Mouse (Mus musculus) right cerebral cortex, postnatal 36 days (tissue): ENCODE measurements at regions not wholly inside any gene's neighbourhood (a gene's known extent, or its start where the extent isn't known, plus 50 kb on each side); places are given as distances from the start of the nearest gene placed in this dataset.

Source experiments
- DNase-seq, 2 experiments: peaks; one replicate each; pipeline ENCODE4 v3.0.0; 2022; ENCODE audit warnings: low spot score in 2 of 2, mixed read lengths in 1 of 2

DNA sequence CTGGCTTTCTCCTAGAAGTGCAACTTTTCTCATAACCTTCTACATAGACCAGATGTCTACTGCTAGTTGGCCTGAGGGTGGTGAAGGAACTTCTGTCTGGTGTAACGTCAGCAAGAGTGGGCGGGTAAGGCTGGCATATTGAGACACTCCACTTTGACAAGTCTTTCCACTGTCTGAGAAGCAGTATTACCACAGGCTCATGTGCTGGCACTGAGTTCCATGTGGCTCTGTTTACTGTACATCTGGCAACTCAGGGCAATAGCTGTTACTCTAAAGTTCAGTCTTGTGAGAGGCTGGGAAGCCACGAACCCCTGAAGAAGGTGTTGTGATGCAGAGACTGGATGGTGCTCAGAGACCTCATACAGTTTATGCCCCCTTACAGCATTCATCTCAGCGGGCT lies 230.7 kb upstream of the Tbx18 start:
- no peak for DNase-seq

GRCm38 (mm10) chr9:87964508-87964907 lies 233.4 kb upstream of the Tbx18 start:
- no peak for DNase-seq

DNA sequence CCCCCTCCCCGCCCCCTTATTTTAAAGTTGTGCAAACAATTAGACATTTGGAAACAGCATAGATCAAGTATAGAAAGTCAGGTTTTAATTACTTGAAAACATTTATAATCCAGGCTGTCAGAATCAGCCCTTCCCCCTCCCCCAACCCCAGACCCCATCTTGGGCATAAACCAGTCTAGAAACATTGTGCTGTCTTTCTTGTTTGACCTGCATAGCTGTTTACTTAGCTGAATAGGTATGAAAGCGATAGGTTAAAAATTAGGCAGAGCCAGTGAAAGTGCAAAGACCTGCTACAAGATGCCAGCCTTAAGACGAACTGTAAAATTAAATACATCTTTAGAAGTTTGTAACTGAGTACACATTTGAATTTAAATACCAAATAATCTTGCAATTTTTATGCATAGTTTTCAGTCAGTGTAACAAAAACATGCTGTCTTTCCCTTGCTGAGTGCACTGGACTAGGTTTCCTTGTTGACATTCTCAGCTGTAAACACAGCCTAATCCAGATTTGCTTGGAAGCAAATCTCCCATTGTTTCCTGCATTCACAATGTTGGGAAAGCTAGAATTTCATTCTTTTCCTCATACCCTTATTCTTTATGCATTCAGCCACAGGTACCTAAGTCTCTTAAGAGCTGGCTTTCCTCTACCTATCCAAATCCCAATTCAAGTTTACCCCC lies 234.2 kb upstream of the Tbx18 start:
- DNase-seq = no peak

GRCm38 (mm10) chr9:87968190-87969082 lies 237.4 kb upstream of the Tbx18 start:
- no peak for DNase-seq

DNA sequence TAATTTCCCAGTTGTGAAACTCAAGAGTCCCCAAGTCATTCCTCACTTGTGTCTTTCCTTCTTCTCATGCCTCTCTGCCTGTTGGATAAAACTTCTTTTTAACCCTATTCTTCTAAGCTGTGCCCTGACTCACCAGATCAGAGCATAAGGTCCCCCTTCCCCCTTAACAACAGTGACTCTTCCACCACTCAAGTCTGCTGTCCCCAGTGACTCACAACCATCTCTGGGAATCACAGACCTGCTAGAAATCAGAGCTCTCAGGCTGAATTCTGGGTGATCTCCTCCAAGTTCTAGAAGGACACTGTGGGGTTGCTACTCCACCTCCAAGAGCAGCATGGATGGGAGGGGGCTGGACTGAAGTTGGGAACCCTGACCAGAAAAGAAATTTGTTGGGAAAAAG lies 239.5 kb upstream of the Tbx18 start:
- DNase-seq = no peak

GRCm38 (mm10) chr9:87971791-87972190 lies 240.7 kb upstream of the Tbx18 start:
- DNase-seq = no peak

DNA sequence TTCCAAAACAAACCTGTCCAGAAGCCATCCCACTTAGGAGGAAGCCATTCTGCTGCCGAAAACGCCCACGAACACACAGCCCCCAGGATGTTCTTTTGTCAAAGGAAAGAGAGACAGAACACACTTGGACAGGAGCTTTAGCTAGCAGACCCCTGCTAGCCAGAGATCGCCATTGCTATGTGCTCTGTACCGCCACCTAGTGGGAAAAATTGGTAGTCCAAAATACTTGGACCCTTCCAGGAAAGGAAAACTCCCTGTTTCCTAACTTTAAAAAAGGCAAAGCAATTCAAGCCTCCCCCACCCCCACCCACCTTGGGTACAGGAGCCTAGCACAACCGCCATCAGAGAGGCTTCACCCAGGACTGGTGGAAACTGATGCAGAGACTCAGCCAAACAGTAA lies 242.5 kb upstream of the Tbx18 start:
- no peak for DNase-seq

DNA sequence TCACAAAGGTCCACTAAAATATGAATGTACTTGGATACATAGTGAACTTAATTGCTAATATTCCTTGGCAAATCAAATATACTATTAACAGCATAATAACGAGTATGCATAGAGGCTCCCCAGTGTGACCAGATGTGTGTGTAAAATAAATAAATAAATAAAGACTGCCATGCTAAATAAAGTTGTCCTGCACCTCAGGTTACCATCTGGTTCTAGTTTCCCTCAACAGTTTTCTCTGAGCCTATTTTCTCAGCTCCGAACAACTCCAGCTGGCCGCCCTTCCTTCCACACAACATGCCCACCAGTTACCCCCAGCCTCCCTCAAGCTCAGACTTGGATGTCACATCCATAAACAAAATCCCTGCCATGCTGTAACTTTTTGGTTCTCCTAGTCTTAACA lies 253.8 kb upstream of the Tbx18 start:
- DNase-seq = no peak

DNA sequence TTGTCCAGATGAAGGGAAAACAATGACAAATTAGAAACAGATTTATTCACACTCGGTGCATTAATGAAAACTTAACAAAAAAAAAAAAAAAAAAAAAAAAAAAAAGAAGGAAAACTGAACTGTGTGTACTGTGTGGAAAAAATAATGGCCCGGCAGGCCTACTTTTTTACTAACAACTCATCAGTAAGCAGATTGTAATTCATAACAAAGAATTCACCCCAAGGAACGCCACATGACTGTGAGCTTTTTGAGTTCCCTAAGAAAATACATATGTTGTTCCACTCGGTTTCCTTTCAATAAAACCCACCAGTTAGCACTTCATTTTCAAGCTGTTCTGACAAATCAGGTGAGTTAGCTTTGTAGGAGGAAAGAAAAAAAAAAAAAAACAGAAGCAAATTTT lies 254.4 kb upstream of the Tbx18 start:
- no peak for DNase-seq

DNA sequence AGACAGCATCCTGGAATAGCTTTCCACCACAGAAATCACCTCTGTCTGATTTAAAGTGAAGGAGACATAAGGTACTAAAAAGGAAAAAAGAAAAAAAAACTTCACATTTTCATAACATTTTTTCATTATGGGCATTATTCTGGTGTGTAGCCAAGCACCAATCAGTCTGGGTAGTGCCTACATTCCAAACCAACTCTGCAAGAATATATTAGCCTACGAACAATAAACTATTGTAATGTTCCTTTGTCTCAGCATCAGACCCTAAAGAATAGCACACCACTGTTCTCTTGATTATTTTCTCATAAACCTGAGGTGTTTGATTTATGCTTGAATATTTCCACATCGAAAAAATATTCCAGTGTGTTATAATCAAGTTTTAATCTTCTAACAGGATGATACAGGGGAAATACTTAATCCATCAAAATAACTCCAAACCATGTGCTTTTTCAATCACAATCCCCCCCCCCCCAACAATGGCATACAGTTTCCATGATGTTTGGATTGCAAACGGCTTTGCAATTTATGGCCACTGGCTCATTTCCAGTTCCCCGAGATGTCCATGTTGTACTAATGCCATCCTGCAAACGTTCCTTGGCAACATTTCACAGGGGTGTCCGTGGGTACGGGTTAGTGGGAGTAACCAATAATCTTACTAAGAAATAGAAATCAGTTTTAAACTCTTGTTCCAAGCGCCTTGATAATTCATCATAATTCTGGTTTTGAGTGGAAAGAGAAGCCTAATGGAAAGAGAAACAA lies 275.1 kb upstream of the Tbx18 start:
- DNase-seq = no peak

- no peak for DNase-seq
Observed at GRCm38 (mm10) chr9:88023752-88024151, 292.7 kb upstream of the Tbx18 start.

- DNase-seq = no peak
Observed at GRCm38 (mm10) chr9:88025936-88026335, 294.9 kb upstream of the Tbx18 start.

DNA sequence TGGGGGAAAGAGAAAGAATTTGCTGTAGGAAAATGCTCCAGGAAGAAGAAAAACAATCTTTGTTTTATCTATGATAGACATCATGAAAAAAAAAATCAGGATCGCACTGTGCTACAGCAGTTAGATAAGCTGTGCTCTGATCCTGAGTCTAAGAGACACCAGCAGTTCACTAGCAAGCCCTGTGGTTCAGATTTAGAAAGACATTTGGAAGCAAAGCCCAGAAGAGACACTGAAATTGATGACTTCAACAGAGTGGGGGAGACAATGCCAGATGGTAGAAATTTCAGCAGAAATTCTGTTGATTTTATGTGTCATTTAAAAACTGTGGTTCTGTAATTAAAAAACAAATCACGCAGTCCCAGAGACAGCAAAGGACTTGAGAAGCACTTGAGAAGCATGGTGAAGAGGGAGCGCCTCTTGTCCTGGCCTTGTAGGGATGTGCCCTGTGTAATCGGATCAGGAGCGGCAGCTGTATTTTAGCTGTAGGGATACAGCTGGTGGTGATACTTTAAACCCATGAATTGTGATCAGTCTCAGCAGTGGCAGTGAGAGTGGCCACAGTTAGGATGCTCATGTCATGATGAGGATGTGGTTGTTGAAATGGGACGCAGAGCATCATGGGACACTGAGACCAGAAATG lies 296.4 kb upstream of the Nt5e start:
- no peak for DNase-seq

DNA sequence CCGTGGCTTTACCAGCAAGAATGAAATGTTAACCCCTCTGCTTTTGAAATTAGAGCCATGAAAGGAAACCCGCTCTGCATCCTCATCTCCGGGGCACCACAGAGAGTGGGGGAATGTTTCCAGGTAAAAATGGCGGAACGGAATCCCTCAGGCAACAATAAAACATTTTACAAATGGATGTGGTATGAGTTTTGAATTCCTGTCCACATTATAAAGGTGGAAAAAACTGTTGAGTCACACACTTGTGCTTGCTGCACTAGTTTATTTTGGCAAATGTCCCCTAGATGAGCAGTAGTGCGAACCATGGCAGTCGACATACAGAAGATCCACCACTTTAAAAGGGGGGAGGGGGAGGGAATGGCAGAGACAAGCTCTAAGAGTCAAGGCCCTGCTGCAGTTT lies 289.4 kb upstream of the Nt5e start:
- no peak for DNase-seq

- no peak for DNase-seq
Observed at GRCm38 (mm10) chr9:88049270-88049669, 277.7 kb upstream of the Nt5e start.

- DNase-seq = no peak
Observed at GRCm38 (mm10) chr9:88049792-88050191, 277.2 kb upstream of the Nt5e start.

GRCm38 (mm10) chr9:88058551-88058950 lies 268.4 kb upstream of the Nt5e start:
- no peak for DNase-seq

DNA sequence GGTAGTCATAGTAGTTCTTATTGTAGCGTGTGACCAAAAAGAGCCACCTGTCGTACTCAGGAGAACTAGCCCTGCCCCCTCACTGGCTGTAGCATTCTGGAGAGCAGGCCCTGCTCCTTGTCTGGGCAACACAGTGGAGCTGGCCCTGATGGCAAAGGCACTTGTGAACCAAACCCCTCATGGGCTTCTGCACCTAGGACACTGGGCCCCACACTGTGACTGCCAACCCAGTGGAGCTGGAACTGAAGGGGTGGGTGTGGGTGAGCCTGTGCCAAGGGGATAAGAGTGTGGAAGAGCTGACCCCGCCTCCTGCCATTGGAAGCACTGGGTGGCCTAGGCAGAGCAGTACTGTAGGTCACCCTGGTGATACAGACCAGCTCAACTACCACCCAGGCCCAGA lies 268.0 kb upstream of the Nt5e start:
- DNase-seq = no peak

- no peak for DNase-seq
Observed at GRCm38 (mm10) chr9:88063973-88064676, 262.9 kb upstream of the Nt5e start.

- no peak for DNase-seq
Observed at GRCm38 (mm10) chr9:88065057-88065456, 261.9 kb upstream of the Nt5e start.

DNA sequence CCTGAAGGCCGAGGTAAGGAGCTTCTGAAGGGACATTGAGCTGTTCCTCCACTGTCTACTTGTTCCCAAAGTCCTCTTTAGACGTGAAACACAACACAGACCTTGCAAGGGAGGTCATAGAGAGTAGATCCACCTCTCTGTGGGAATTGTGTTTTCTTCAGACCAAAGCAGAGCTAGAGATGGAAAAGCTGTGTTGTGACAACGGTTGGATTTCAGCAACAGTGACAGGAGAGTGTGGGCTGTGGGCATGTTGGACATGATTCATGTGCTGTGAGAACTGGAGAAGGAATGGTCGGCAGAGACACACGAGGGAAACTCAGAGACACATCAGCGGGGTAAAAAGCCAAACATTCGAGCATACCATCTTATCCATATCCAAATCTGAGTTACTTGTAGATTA lies 261.2 kb upstream of the Nt5e start:
- no peak for DNase-seq
